Mouse (Mus musculus): Measurements from ENCODE around the gene Olfr191. TPM values are rescaled to one million over a fixed set of nuclear protein-coding genes. Genes with fewer than 3 reads are reported as not detected.
"Not testable (repeated sequence)": the region's sequence is repeated elsewhere in the genome, so short reads cannot be mapped to it uniquely, and the experiment has no call there.

Gene Olfr191
- polyA plus RNA-seq, 1 experiment from 2014 or later: not detected

DNA sequence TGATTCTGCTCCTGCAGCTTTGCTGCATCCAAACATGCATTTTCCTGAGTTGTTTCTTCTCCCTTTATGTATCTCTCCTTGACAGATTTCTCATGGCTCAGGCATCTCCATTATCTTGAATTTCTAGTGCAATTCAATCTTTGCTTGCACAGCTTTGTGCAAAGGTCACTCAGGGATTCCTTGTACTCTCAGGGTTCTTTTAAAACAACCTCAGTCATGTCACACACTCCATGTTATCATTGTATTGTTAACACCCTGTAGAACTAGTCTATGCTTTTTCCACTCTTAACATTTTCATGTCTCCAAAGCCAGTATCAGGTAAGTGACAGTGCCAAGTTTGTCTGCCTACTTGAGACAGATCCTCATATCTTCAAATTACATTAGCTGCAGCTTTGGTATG lies 17.9 kb downstream of the Olfr191 start:
- H3K9ac ChIP-seq (ENCODE audit: low read depth, low read length): no peak overlapping the region
- no peak overlapping the region for H3K27ac ChIP-seq (ENCODE audit: low read length)
- no peaks in the 10 kb centered on the region for H3K27me3 ChIP-seq (ENCODE audit: control insufficient read depth, insufficient read depth, low read depth, low read length)
- no peaks in the 10 kb centered on the region for H3K9me3 ChIP-seq (replicated peaks; ENCODE audit: control insufficient read depth, low read length, poor library complexity, severe bottlenecking)
- no peak overlapping the region for H3K4me3 ChIP-seq (ENCODE audit: low read depth, low read length)
- H3K36me3 ChIP-seq (ENCODE audit: control insufficient read depth, insufficient read depth, low read length): no peaks in the 10 kb centered on the region
- ATAC-seq: no peak
- no peak overlapping the region for H3K4me2 ChIP-seq (ENCODE audit: low read length)
- no peaks in the 10 kb centered on the region for H3K4me1 ChIP-seq (ENCODE audit: control insufficient read depth, insufficient read depth, low read length)

DNA sequence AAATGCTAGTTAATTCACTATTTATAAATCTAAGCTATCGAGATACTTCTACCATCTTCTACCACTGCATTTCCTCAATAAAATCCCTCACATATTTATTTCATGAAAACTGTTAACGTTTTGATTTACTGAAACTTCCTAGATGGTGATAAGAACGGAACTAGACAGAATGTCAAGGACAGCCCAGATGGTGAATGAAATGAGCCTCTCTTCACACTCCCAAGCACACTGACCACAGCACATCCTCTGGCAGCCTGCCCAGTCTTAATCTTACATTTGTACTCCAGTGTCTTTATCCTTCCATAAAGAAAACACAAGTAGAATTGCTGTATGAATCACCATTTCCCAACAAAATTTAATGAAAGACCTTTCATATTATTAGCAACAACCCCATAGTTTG lies 27.2 kb downstream of the Olfr191 start:
- not testable (repeated sequence) for H3K4me1 ChIP-seq (ENCODE audit: control insufficient read depth, insufficient read depth, low read length); ATAC-seq; H3K27me3 ChIP-seq (ENCODE audit: control insufficient read depth, insufficient read depth, low read depth, low read length); H3K9me3 ChIP-seq (replicated peaks; ENCODE audit: control insufficient read depth, low read length, poor library complexity, severe bottlenecking); H3K27ac ChIP-seq (ENCODE audit: low read length); H3K9ac ChIP-seq (ENCODE audit: low read depth, low read length); H3K4me3 ChIP-seq (ENCODE audit: low read depth, low read length); H3K36me3 ChIP-seq (ENCODE audit: control insufficient read depth, insufficient read depth, low read length); H3K4me2 ChIP-seq (ENCODE audit: low read length)
- WGBS: 69% methylated on average over 3 of the region's 3 CpGs

GRCm38 (mm10) chr16:59049286-59049685 lies 40.3 kb downstream of the Olfr191 start:
- H3K4me2 ChIP-seq (ENCODE audit: low read length); H3K36me3 ChIP-seq (ENCODE audit: control insufficient read depth, insufficient read depth, low read length); H3K27me3 ChIP-seq (ENCODE audit: control insufficient read depth, insufficient read depth, low read depth, low read length); H3K4me1 ChIP-seq (ENCODE audit: control insufficient read depth, insufficient read depth, low read length); H3K9me3 ChIP-seq (replicated peaks; ENCODE audit: control insufficient read depth, low read length, poor library complexity, severe bottlenecking); ATAC-seq; H3K4me3 ChIP-seq (ENCODE audit: low read depth, low read length); H3K27ac ChIP-seq (ENCODE audit: low read length); H3K9ac ChIP-seq (ENCODE audit: low read depth, low read length): not testable (repeated sequence)
- 94% methylated on average over 2 of the region's 2 CpGs for WGBS

DNA sequence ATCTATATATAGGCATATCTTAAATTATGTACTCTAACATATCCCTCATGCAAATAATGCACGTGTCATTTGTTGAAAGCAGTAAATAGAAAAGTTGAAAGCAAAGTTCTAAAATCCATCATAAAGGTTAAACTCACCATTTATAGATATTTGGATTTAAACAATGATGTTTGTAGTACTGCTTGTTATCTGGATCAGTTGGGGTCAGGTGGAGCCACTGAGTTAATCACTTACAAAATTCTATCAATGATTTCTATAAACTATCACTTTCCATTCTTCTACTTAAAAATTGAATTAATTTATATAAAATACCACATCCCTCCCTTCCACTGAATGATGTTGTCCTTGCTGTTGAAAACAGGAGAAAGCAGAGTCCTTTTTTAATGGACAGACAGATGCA lies 40.8 kb downstream of the Olfr191 start:
- ATAC-seq: no peak
- Histone ChIP-seq H3K36me3 (ENCODE audit: control insufficient read depth, insufficient read depth, low read length) (no peaks in the 10 kb centered on the region), H3K4me2 (ENCODE audit: low read length) (no peak overlapping the region), H3K4me3 (ENCODE audit: low read depth, low read length) (no peak overlapping the region), H3K27ac (ENCODE audit: low read length) (no peak overlapping the region), H3K4me1 (ENCODE audit: control insufficient read depth, insufficient read depth, low read length) (no peaks in the 10 kb centered on the region), H3K27me3 (ENCODE audit: control insufficient read depth, insufficient read depth, low read depth, low read length) (no peaks in the 10 kb centered on the region), H3K9me3 (replicated peaks; ENCODE audit: control insufficient read depth, low read length, poor library complexity, severe bottlenecking) (no peaks in the 10 kb centered on the region), H3K9ac (ENCODE audit: low read depth, low read length) (no peak overlapping the region)
- 81% methylated on average over 1 of the region's 1 CpGs for WGBS

- Histone ChIP-seq H3K4me2 (ENCODE audit: low read length) (no peak overlapping the region), H3K4me1 (ENCODE audit: control insufficient read depth, insufficient read depth, low read length) (no peaks in the 10 kb centered on the region), H3K9ac (ENCODE audit: low read depth, low read length) (no peak overlapping the region), H3K36me3 (ENCODE audit: control insufficient read depth, insufficient read depth, low read length) (no peaks in the 10 kb centered on the region), H3K27ac (ENCODE audit: low read length) (no peak overlapping the region), H3K27me3 (ENCODE audit: control insufficient read depth, insufficient read depth, low read depth, low read length) (no peaks in the 10 kb centered on the region), H3K4me3 (ENCODE audit: low read depth, low read length) (no peak overlapping the region), H3K9me3 (replicated peaks; ENCODE audit: control insufficient read depth, low read length, poor library complexity, severe bottlenecking) (no peaks in the 10 kb centered on the region)
- 73% methylated on average over 4 of the region's 4 CpGs for WGBS
- ATAC-seq: no peak
These were observed 42.0 kb downstream of the Olfr191 start for GRCm38 (mm10) chr16:59047579-59047978.

DNA sequence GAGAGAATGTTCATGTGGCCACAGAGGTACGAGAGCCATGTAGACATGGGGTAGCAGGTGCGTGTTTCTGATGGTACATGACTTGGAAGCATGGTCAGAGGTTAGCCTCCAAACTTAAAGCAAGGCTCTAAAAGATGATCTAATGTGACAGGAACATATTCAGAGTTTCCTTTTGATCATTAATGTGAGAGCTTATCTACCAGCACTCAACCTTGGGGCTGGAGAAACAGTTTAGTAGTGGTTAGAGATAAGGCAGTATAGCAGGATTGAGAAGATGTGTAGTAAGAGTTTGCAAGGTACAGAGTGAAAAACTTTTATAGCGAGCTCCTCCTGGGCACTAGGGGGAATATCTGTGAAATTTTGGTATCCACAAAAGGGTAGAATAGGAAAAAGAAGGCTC lies 43.8 kb downstream of the Olfr191 start:
- no peaks in the 10 kb centered on the region for H3K36me3 ChIP-seq (ENCODE audit: control insufficient read depth, insufficient read depth, low read length)
- 88% methylated on average over 3 of the region's 3 CpGs for WGBS

GRCm38 (mm10) chr16:59039710-59040109 lies 49.9 kb downstream of the Olfr191 start, which contains the start of gene Olfr187:
TSS of gene Olfr187 (minus strand) at chr16:59039767.
- no peak for ATAC-seq
- no peak within 1 kb of the TSS for H3K4me3 ChIP-seq (ENCODE audit: low read depth, low read length)
- no peaks in the 10 kb centered on the region for H3K36me3 ChIP-seq (ENCODE audit: control insufficient read depth, insufficient read depth, low read length)
- H3K4me1 ChIP-seq (ENCODE audit: control insufficient read depth, insufficient read depth, low read length): no peaks in the 10 kb centered on the region
- no peak within 1 kb of the TSS for H3K27ac ChIP-seq (ENCODE audit: low read length)
- no peaks in the 10 kb centered on the region for H3K9me3 ChIP-seq (replicated peaks; ENCODE audit: control insufficient read depth, low read length, poor library complexity, severe bottlenecking)
- H3K9ac ChIP-seq (ENCODE audit: low read depth, low read length): no peak within 1 kb of the TSS
- 93% methylated on average over 7 of the region's 7 CpGs for WGBS
- no peak within 1 kb of the TSS for H3K4me2 ChIP-seq (ENCODE audit: low read length)
- H3K27me3 ChIP-seq (ENCODE audit: control insufficient read depth, insufficient read depth, low read depth, low read length): no peaks in the 10 kb centered on the region

More for the DNA sequence above, 43.8 kb downstream of the Olfr191 start:
- Histone ChIP-seq H3K4me3 (ENCODE audit: low read depth, low read length) (no peak overlapping the region), H3K27me3 (ENCODE audit: control insufficient read depth, insufficient read depth, low read depth, low read length) (no peaks in the 10 kb centered on the region), H3K4me2 (ENCODE audit: low read length) (no peak overlapping the region), H3K4me1 (ENCODE audit: control insufficient read depth, insufficient read depth, low read length) (no peaks in the 10 kb centered on the region), H3K27ac (ENCODE audit: low read length) (no peak overlapping the region), H3K9me3 (replicated peaks; ENCODE audit: control insufficient read depth, low read length, poor library complexity, severe bottlenecking) (no peaks in the 10 kb centered on the region), H3K9ac (ENCODE audit: low read depth, low read length) (no peak overlapping the region)
- ATAC-seq: no peak

Other genes starting within 250 kb of the Olfr191 start
- not detected in 2 replicates for gene Olfr177, start 215.1 kb downstream of the Olfr191 start, polyA plus RNA-seq (2015; fragmentation: Nextera tagmentation; extraction: Ambion mirVana)
- not detected in 2 replicates for gene Olfr178, start 197.8 kb downstream of the Olfr191 start, polyA plus RNA-seq (2015; fragmentation: Nextera tagmentation; extraction: Ambion mirVana)
- not detected in 2 replicates for gene Olfr181, start 161.1 kb downstream of the Olfr191 start, polyA plus RNA-seq (2015; fragmentation: Nextera tagmentation; extraction: Ambion mirVana)
- not detected in 2 replicates for gene Olfr180, start 160.4 kb downstream of the Olfr191 start, polyA plus RNA-seq (2015; fragmentation: Nextera tagmentation; extraction: Ambion mirVana)
- gene Olfr183, start 94.5 kb downstream of the Olfr191 start, polyA plus RNA-seq (2015; fragmentation: Nextera tagmentation; extraction: Ambion mirVana): not detected in 2 replicates
- gene Olfr186, start 59.5 kb downstream of the Olfr191 start, polyA plus RNA-seq (2015; fragmentation: Nextera tagmentation; extraction: Ambion mirVana): not detected in 2 replicates
- gene Olfr187, start 50.1 kb downstream of the Olfr191 start, polyA plus RNA-seq (2015; fragmentation: Nextera tagmentation; extraction: Ambion mirVana): not detected in 2 replicates
- gene Olfr190, start 11.8 kb downstream of the Olfr191 start, polyA plus RNA-seq (2015; fragmentation: Nextera tagmentation; extraction: Ambion mirVana): not detected in 2 replicates
- not detected in 2 replicates for gene Olfr193, start 22.1 kb upstream of the Olfr191 start, polyA plus RNA-seq (2015; fragmentation: Nextera tagmentation; extraction: Ambion mirVana)
- not detected in 2 replicates for gene Olfr194, start 31.2 kb upstream of the Olfr191 start, polyA plus RNA-seq (2015; fragmentation: Nextera tagmentation; extraction: Ambion mirVana)
- gene Olfr195, start 57.2 kb upstream of the Olfr191 start, polyA plus RNA-seq (2015; fragmentation: Nextera tagmentation; extraction: Ambion mirVana): not detected in 2 replicates
- not detected in 2 replicates for gene Olfr196, start 80.6 kb upstream of the Olfr191 start, polyA plus RNA-seq (2015; fragmentation: Nextera tagmentation; extraction: Ambion mirVana)
- gene Olfr198, start 113.7 kb upstream of the Olfr191 start, polyA plus RNA-seq (2015; fragmentation: Nextera tagmentation; extraction: Ambion mirVana): not detected in 2 replicates
- not detected in 2 replicates for gene Olfr199, start 129.9 kb upstream of the Olfr191 start, polyA plus RNA-seq (2015; fragmentation: Nextera tagmentation; extraction: Ambion mirVana)
- not detected in 2 replicates for gene Olfr201, start 182.8 kb upstream of the Olfr191 start, polyA plus RNA-seq (2015; fragmentation: Nextera tagmentation; extraction: Ambion mirVana)
- not detected in 2 replicates for gene Olfr202, start 197.0 kb upstream of the Olfr191 start, polyA plus RNA-seq (2015; fragmentation: Nextera tagmentation; extraction: Ambion mirVana)
- not detected in 2 replicates for gene Olfr203, start 209.1 kb upstream of the Olfr191 start, polyA plus RNA-seq (2015; fragmentation: Nextera tagmentation; extraction: Ambion mirVana)
- gene Olfr204, start 228.4 kb upstream of the Olfr191 start, polyA plus RNA-seq (2015; fragmentation: Nextera tagmentation; extraction: Ambion mirVana): not detected in 2 replicates
- not detected in 2 replicates for gene Olfr205, start 241.3 kb upstream of the Olfr191 start, polyA plus RNA-seq (2015; fragmentation: Nextera tagmentation; extraction: Ambion mirVana)

All from midbrain, embryonic 16.5 days (tissue).